Mouse (Mus musculus) MEL (cell line): ENCODE measurements at regions not wholly inside any gene's neighbourhood (a gene's known extent, or its start where the extent isn't known, plus 50 kb on each side); places are given as distances from the start of the nearest gene placed in this dataset.

ENCODE experiments used
- DNase-seq: peaks from one replicate; pipeline ENCODE4 v3.0.0; 2011; ENCODE audit warnings: low read depth, low spot score
- H3K27ac ChIP-seq: 2 replicates; pipeline ENCODE4 v1.5.1; 2012; ENCODE audit warnings: low read depth, mild to moderate bottlenecking, control low read depth, low read length, moderate library complexity; ENCODE audit not compliant: control insufficient read depth
- H3K27me3 ChIP-seq, 2 experiments: fragments of 150-350 bp in 1 of 2; sonication (generic) in 1 of 2; 2 replicates each; pipeline ENCODE4 v1.6.1; 2012; ENCODE audit warnings: low read length in 2 of 2, mild to moderate bottlenecking in 2 of 2, improper control_type of control experiment in 1 of 2, moderate library complexity in 1 of 2; ENCODE audit not compliant: insufficient read depth in 2 of 2, control insufficient read depth in 1 of 2
- H3K36me3 ChIP-seq, 2 experiments: 2 replicates each; pipeline ENCODE4 v1.6.1; 2012 to 2014; ENCODE audit warnings: low read length in 2 of 2, improper control_type of control experiment in 1 of 2, inconsistent platforms in 1 of 2, mild to moderate bottlenecking in 1 of 2; ENCODE audit not compliant: insufficient read depth in 2 of 2, control insufficient read depth in 1 of 2
- H3K4me1 ChIP-seq, 2 experiments: fragments of 150-350 bp in 1 of 2; sonication (generic) in 1 of 2; 2 replicates each; pipeline ENCODE4 v1.6.1; 2012; ENCODE audit warnings: low read length in 2 of 2, improper control_type of control experiment in 1 of 2, mild to moderate bottlenecking in 1 of 2; ENCODE audit not compliant: insufficient read depth in 2 of 2, control insufficient read depth in 1 of 2
- H3K4me3 ChIP-seq, 2 experiments: fragments of 150-350 bp in 1 of 2; sonication (generic) in 1 of 2; 2 replicates each; pipeline ENCODE4 v1.5.1; 2012; ENCODE audit warnings: low read depth in 2 of 2, low read length in 2 of 2, mild to moderate bottlenecking in 2 of 2, moderate library complexity in 2 of 2, control low read depth in 1 of 2, improper control_type of control experiment in 1 of 2; ENCODE audit not compliant: control insufficient read depth in 1 of 2, insufficient read depth in 1 of 2
- H3K79me2 ChIP-seq: 2 replicates; pipeline ENCODE4 v1.6.1; 2012; ENCODE audit warnings: mild to moderate bottlenecking, low read length, moderate library complexity; ENCODE audit not compliant: control insufficient read depth, poor library complexity, insufficient read depth
- H3K9ac ChIP-seq: 2 replicates; pipeline ENCODE4 v1.6.1; 2012; ENCODE audit warnings: low read depth, mild to moderate bottlenecking, control low read depth, low read length, moderate library complexity; ENCODE audit not compliant: control insufficient read depth, poor library complexity, severe bottlenecking
- H3K9me3 ChIP-seq: fragments of 150-350 bp; sonication (generic); replicated peaks from 2 replicates; pipeline ENCODE4 v1.6.1; 2012; ENCODE audit warnings: mild to moderate bottlenecking, low read length, improper control_type of control experiment, moderate library complexity; ENCODE audit not compliant: insufficient read depth
- BHLHE40 ChIP-seq: IDR thresholded peaks from 2 replicates; pipeline ENCODE4 v1.6.1; 2012; ENCODE audit warnings: low read depth, mild to moderate bottlenecking, inconsistent platforms, low read length, improper control_type of control experiment, borderline replicate concordance
- ELF1 ChIP-seq: IDR thresholded peaks from 2 replicates; pipeline ENCODE4 v1.6.1; 2014; ENCODE audit warnings: low read depth, mild to moderate bottlenecking, inconsistent platforms, low read length, improper control_type of control experiment, moderate library complexity
- ETS1 ChIP-seq: IDR thresholded peaks from 2 replicates; pipeline ENCODE4 v1.6.1; 2012; ENCODE audit warnings: low read depth, mild to moderate bottlenecking, inconsistent platforms, low read length, improper control_type of control experiment, moderate library complexity
- GABPA ChIP-seq: IDR thresholded peaks from 2 replicates; pipeline ENCODE4 v1.6.1; 2012; ENCODE audit warnings: low read depth, mild to moderate bottlenecking, inconsistent platforms, low read length, improper control_type of control experiment, moderate library complexity
- JUND ChIP-seq: IDR thresholded peaks from 2 replicates; pipeline ENCODE4 v1.6.1; 2011; ENCODE audit warnings: low read depth, mild to moderate bottlenecking, improper control_type of control experiment, low read length
- MAFK ChIP-seq: IDR thresholded peaks from 2 replicates; pipeline ENCODE4 v1.6.1; 2011; ENCODE audit warnings: low read depth, mild to moderate bottlenecking, low read length, improper control_type of control experiment, borderline replicate concordance
- MAX ChIP-seq: IDR thresholded peaks from 2 replicates; pipeline ENCODE4 v1.6.1; 2011; ENCODE audit warnings: low read length, improper control_type of control experiment
- MAZ ChIP-seq: IDR thresholded peaks from 2 replicates; pipeline ENCODE4 v1.6.1; 2012; ENCODE audit warnings: low read depth, mild to moderate bottlenecking, inconsistent platforms, low read length, improper control_type of control experiment
- MYB ChIP-seq: IDR thresholded peaks from 2 replicates; pipeline ENCODE4 v1.6.1; 2011; ENCODE audit warnings: mild to moderate bottlenecking, low read depth, low read length, improper control_type of control experiment
- NRF1 ChIP-seq: IDR thresholded peaks from 2 replicates; pipeline ENCODE4 v1.6.1; 2014; ENCODE audit warnings: low read depth, mild to moderate bottlenecking, inconsistent platforms, low read length, improper control_type of control experiment, moderate library complexity; ENCODE audit not compliant: poor library complexity, insufficient read depth, severe bottlenecking
- POLR2AphosphoS2 ChIP-seq: IDR thresholded peaks from 2 replicates; pipeline ENCODE4 v1.6.1; 2011; ENCODE audit warnings: low read length, improper control_type of control experiment
- TCF12 ChIP-seq: IDR thresholded peaks from 2 replicates; pipeline ENCODE4 v1.6.1; 2014; ENCODE audit warnings: low read depth, mild to moderate bottlenecking, inconsistent platforms, low read length, improper control_type of control experiment, moderate library complexity
- USF2 ChIP-seq, 2 experiments: IDR thresholded peaks; 2 replicates each; pipeline ENCODE4 v1.6.1; 2011 to 2012; ENCODE audit warnings: improper control_type of control experiment in 2 of 2, low read length in 2 of 2, borderline replicate concordance in 1 of 2, inconsistent platforms in 1 of 2, low read depth in 1 of 2, mild to moderate bottlenecking in 1 of 2; ENCODE audit not compliant: insufficient read depth in 1 of 2
- ZC3H11A ChIP-seq: IDR thresholded peaks from 2 replicates; pipeline ENCODE4 v1.6.1; 2012; ENCODE audit warnings: low read depth, mild to moderate bottlenecking, inconsistent platforms, low read length, improper control_type of control experiment
- ZKSCAN1 ChIP-seq: IDR thresholded peaks from 2 replicates; pipeline ENCODE4 v1.6.1; 2012; ENCODE audit warnings: low read depth, mild to moderate bottlenecking, inconsistent platforms, low read length, improper control_type of control experiment, moderate library complexity
- ZMIZ1 ChIP-seq: IDR thresholded peaks from 2 replicates; pipeline ENCODE4 v1.6.1; 2012; ENCODE audit warnings: low read depth, mild to moderate bottlenecking, inconsistent platforms, low read length, improper control_type of control experiment, moderate library complexity

- Histone ChIP-seq H3K4me1 (no peaks in the 10 kb centered on the region), H3K36me3 (peaks cover 0 to under 1% of the 10 kb centered on the region in 2 experiments; a peak in 1 of 4 replicates), H3K4me3 (no peak overlapping the region), H3K27me3 (peaks cover 11 to 28% of the 10 kb centered on the region in 2 experiments; a peak in 3 of 4 replicates), H3K79me2 (no peaks in the 10 kb centered on the region), H3K27ac (no peak overlapping the region), H3K9ac (no peak overlapping the region), H3K9me3 (no peaks in the 10 kb centered on the region)
- no peak for DNase-seq
- no peak for TF ChIP-seq MAX
- no peak for TF ChIP-seq ELF1
- no peak for TF ChIP-seq MAFK
- TF ChIP-seq ZMIZ1 = no peak
- no peak for TF ChIP-seq MAZ
- no peak for TF ChIP-seq ZC3H11A
- no peak for TF ChIP-seq TCF12
- no peak for TF ChIP-seq USF2 (IDR thresholded peaks at IDR 0.05; ENCODE audit: borderline replicate concordance in 1 of 2, insufficient read depth in 1 of 2, low read depth in 1 of 2, low read length in 2 of 2)
- no peak for TF ChIP-seq MYB
- no peak for TF ChIP-seq BHLHE40
Observed at GRCm38 (mm10) chr14:55334305-55334704, 112.5 kb downstream of the Dhrs2 start.

GRCm38 (mm10) chr14:55335586-55335985 lies 113.8 kb downstream of the Dhrs2 start:
- no peak for TF ChIP-seq JUND
- no peak for TF ChIP-seq ELF1
- no peak for TF ChIP-seq NRF1
- no peak for TF ChIP-seq BHLHE40
- no peak for TF ChIP-seq GABPA
- TF ChIP-seq POLR2AphosphoS2 = no peak
- no peak for TF ChIP-seq ZKSCAN1
- TF ChIP-seq ETS1 = no peak
- H3K27me3 ChIP-seq = peaks cover 11 to 30% of the 10 kb centered on the region in 2 experiments; a peak in 3 of 4 replicates
- no peaks in the 10 kb centered on the region for H3K9me3 ChIP-seq
- no peaks in the 10 kb centered on the region for H3K79me2 ChIP-seq
- peaks cover 0 to 2% of the 10 kb centered on the region in 2 experiments; a peak in 1 of 4 replicates for H3K36me3 ChIP-seq
- no peaks in the 10 kb centered on the region for H3K4me1 ChIP-seq
- no peak for DNase-seq
- H3K4me3 ChIP-seq = no peak overlapping the region
- H3K27ac ChIP-seq = no peak overlapping the region
- H3K9ac ChIP-seq = no peak overlapping the region
